Mouse (Mus musculus): ENCODE data around the gene Hfe.

DNA sequence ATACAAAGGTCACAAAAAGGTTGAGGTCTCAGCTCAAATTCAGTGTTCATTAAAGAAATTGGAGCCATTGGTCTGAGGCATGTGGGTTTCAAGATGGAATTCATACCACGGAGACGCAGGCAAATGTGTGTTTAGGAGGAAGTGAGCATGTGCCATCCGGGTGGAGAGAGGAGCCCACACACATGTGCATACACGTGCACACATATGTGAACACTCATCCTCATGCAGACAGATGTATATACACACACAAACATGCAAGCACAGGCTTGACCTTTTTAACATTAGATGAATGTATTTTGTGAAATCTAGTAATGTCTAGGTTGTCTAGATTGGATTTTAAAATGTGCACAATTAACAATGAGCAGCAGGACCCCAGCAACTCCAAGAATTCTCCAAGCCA is 8.4 kb downstream of the Hfe start:
- TF ChIP-seq CTCF (conservative IDR thresholded peaks at IDR 0.05; ENCODE audit: low read length) (no peak), NANOG (IDR thresholded peaks at IDR 0.05; ENCODE audit: borderline replicate concordance, low read length) (no peak), POU5F1 (IDR thresholded peaks at IDR 0.05; ENCODE audit: borderline replicate concordance, low read length) (no peak)
